Mouse (Mus musculus) erythroblast, adult 5-6 weeks (primary cell): ENCODE data around the gene Nemp2. TPM values are rescaled to one million over a fixed set of nuclear protein-coding genes. Genes with fewer than 3 reads are reported as not detected.
"Not testable (repeated sequence)": the region's sequence is repeated elsewhere in the genome, so short reads cannot be mapped to it uniquely, and the experiment has no call there.

Experiments used
- ATAC-seq: replicated peaks from 2 replicates; pipeline ENCODE4 v1.8.0; 2016; ENCODE audit warnings: moderate number of reproducible peaks, mild to moderate bottlenecking, moderate TSS enrichment, inconsistent platforms; ENCODE audit not compliant: poor library complexity, low FRiP score, severe bottlenecking
- total RNA-seq, 2 experiments: library from RNA; stranded (forward) in 1 of 2; stranded (reverse) in 1 of 2; fragments of 150-400 nt in 1 of 2; fragments of 200-764, 138-1000 nt in 1 of 2; gene quantifications; 2 replicates each; pipeline versions ENCODE4 v1.2.3 to v1.2.4; 2015 to 2017; ENCODE audit warnings: low replicate concordance in 2 of 2

The Nemp2 gene
- total RNA-seq, 2 experiments from 2014 or later = 1.5 to 3.4 TPM

DNA sequence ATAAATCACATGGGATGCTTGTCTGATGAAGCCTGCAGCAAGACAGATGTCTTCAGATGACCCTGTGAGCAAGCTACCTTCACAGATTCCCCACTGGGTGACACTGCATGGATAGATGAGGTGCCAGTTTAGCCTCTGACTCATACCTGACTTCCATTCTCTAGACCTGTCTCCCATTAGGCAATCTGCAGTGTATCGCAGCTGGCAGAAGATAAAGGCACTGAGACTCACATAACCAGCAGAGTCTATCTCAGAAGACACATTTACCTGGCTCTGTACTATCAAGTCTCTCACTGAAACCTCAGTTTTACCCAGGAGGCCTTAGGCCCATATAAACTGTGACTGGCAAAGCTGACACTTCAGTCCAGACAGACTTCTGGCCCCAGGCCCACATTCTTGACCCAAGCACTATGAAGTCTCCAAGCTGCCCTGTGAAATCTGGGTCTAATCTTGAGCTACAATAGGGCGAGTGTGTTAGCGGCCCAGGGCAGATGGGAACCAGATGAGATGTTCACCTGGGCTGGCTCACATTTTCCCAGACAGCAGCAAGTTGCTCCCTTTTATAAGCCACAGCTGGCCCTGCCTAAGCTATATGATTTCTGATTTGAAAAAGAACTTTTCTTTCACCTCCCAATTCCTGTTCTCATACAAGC is 22.2 kb downstream of the Nemp2 start:
- ATAC-seq = no peak

DNA sequence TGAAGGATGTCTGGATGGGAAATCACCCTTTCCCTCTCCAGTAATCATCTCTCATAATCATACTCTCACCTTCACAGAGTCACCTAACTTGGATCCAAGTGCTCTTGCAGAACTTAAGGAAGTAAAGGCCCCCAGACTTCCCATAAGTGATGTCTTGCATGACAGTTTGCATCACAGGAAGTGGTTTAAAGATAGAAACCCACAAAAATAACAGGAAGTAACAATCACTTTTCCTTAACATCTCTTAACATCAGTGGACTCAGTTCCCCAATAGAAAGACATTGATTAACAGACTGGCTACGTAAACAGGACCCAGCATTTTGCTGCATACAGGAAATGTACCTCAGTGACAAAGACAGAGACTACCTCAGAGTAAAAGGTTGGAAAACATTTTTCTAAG is 22.9 kb downstream of the Nemp2 start:
- ATAC-seq = no peak

DNA sequence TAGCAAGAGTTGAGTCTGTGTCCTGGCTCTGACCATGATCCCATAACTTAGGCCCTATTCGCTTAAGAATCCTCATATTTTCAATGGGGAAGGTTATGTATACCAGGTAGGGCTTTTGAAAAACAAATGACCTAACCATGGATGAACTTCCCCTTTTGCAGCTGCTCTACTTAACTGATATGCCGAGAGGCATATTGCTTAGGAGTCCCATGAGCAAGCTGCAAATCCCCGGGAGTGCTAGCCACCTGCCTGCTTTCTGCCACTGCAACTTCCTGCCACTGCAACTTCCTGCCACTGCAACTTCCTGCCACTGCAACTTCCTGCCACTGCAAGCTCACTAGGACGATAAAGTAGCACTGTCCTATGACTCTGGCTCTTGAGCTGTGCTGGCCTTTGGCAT is 24.6 kb downstream of the Nemp2 start:
- ATAC-seq = no peak

GRCm38 (mm10) chr1:52658160-52658559 is 27.7 kb downstream of the Nemp2 start:
- no peak for ATAC-seq

GRCm38 (mm10) chr1:52660278-52660677 is 29.8 kb downstream of the Nemp2 start:
- no peak for ATAC-seq

GRCm38 (mm10) chr1:52660765-52661164 is 30.3 kb downstream of the Nemp2 start:
- ATAC-seq = no peak

DNA sequence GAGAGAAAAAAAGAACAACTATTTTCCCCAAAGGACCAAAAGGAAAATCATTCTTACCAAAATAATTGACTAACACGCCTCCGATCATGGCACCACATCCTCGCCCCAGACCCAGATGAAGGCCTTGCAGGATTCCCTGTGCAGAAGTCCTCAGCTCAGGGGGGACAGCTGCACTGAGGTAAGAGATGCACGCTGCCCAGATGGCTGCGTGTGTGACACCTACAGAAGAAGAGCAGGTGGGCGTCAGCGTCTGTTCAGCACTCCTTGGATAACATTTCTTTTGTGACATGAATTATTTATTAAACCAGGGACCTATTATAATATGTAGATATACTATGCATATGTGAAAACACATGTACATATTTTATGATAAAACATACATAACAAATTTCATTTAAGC is 32.7 kb downstream of the Nemp2 start:
- ATAC-seq = no peak

GRCm38 (mm10) chr1:52668743-52669323 is 38.3 kb downstream of the Nemp2 start:
- ATAC-seq = no peak

DNA sequence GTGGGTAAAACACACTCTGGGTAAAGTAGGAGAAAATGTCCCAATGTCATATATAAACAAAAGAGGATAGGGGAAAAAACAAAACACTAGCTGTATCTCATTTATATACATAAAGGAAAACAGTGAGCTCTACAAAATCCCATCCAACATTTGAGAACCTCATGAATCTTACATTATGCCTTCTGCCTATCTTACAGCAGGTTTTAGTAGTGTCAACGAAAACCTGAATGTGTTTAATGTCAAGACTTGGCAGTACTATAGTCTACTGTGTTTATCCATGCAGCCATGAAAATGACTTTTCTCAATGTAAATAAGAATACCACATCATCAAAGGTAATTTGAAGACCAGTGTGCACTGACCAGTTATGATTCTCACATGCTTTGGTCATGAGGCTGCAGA is 39.4 kb downstream of the Nemp2 start:
- ATAC-seq = no peak

DNA sequence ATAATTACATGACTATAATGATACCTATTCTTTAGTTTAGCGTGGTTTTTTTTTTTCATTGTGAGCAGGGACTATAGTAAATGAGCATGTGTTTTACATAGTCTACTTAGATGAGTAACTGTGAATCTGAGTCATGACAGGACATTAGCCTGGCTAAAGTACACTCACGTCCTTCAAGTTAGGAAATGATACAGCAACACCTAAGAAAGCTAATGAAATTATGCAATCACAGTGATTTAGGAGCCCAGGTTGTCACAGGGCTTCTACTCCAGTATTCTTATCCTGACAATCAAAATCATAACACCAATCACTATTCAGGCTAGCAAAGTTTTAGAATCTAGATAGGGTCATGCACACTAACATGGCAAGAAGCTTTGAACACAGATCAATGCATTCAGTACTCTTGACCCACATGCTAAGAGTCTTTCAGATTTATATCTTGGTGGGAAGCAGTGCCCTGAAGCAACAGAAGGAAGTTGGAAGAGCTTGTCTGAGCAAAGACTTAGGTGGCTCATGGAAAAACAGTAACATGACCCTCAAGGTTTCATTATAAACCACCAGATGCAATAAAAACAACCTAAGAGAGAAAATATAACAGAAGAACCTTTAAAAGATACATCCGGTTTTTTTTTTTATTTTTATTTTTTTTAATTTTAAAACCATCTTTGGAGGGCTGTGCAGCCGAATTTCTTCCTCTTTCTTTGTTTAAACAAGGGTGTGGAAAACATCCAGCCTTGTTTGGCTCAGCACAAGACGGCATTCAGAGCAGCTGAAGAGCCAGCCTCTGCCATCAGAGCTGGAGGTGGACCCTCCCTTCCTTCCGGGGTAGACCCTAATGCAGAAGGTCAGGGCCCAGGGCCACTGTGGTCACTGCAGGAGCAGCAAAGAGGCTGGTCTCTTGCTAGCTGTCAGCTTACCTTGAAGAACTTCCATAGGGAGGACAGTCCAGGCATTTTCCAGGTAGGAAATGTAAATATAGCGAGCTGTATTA is 45.4 kb downstream of the Nemp2 start:
- ATAC-seq = no peak

GRCm38 (mm10) chr1:52676621-52677020 is 46.1 kb downstream of the Nemp2 start:
- ATAC-seq = no peak

GRCm38 (mm10) chr1:52683550-52683949 is 53.0 kb downstream of the Nemp2 start:
- no peak for ATAC-seq

DNA sequence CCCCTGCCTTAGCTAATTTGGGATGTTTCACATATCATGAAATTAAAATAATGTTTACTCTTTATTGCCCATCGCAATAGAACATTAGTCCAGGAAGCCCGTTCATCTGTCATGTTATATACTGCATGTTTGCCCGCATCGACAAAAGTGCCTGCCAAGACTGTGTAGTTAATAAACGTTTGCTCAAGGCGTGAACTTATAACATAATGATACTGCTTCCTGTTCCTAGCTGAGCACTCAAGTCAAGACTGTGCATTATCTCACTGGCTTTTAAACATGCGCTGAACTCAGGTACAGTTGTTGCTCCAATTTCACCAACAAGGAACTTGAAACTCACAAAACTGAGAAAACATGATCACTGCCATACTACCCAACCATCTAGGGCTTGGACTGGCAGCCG is 57.1 kb downstream of the Nemp2 start:
- no peak for ATAC-seq

DNA sequence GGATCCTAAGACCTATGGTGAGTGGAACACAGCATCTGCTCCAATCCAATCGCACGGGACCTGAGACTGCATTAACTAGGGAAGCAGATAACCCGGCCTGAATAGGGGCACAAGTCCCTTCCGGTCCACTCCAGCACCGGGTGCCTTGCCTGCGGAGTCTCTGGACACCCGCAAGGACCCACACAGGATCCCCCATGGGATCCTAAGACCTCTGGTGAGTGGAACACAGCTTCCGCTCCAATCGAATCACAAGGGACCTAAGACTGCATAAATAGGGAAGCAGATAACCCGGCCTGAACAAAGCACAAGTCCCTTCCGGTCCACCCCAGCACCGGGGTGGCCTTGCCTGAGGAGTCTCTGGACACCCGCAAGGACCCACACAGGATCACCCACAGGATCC is 64.0 kb downstream of the Nemp2 start:
- ATAC-seq = not testable (repeated sequence)

Other genes starting within 250 kb of the Nemp2 start
- gene Nab1, start 130.0 kb upstream of the Nemp2 start, total RNA-seq (2015; ENCODE audit: low replicate concordance) = 12.3 and 19.8 TPM in 2 replicates
- 7.2 and 13.1 TPM in 2 replicates for gene Nab1, start 130.0 kb upstream of the Nemp2 start, total RNA-seq (2017; ENCODE audit: low replicate concordance)
- gene Mfsd6, start 96.8 kb downstream of the Nemp2 start, total RNA-seq (2015; ENCODE audit: low replicate concordance) = 8.2 and 8.3 TPM in 2 replicates
- gene Mfsd6, start 96.8 kb downstream of the Nemp2 start, total RNA-seq (2017; ENCODE audit: low replicate concordance) = 2.8 and 4.0 TPM in 2 replicates
- 2.7 and 4.6 TPM in 2 replicates for gene Inpp1, start 187.0 kb downstream of the Nemp2 start, total RNA-seq (2015; ENCODE audit: low replicate concordance)
- gene Inpp1, start 187.0 kb downstream of the Nemp2 start, total RNA-seq (2017; ENCODE audit: low replicate concordance) = 5.2 and 6.5 TPM in 2 replicates
- 14.2 and 15.5 TPM in 2 replicates for gene Hibch, start 214.2 kb downstream of the Nemp2 start, total RNA-seq (2015; ENCODE audit: low replicate concordance)
- 16.9 and 20.4 TPM in 2 replicates for gene Hibch, start 214.2 kb downstream of the Nemp2 start, total RNA-seq (2017; ENCODE audit: low replicate concordance)